Mouse (Mus musculus) CD8-positive naive resting alpha-beta T cell, adult 2 months (primary cell): Measurements from ENCODE around the gene Wdr60.

Experiments used
- DNase-seq, 2 experiments: peaks; one replicate each; pipeline ENCODE4 v3.0.0; 2022; ENCODE audit warnings: low read depth in 2 of 2, low spot score in 2 of 2

Gene Wdr60

DNA sequence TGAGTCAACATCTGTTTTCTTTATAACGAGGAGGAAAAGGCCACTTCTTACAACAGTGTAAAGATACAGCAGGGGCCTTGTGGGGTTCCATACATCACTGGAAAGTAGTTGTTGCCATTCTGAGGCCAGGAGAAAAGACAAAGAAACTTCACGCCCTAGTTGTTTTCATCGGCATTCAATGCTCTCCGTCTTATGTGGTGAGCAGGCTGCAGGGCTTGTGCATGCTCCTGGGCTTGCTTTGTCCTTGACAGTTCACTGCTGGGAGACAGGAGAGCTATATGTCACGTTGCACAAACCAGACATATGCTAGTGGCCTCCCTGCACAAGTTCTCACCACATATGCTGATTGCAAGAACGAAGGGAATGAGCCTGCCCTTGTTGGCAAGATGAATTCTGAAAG lies 68.9 kb downstream of the Wdr60 start:
- no peak for DNase-seq

DNA sequence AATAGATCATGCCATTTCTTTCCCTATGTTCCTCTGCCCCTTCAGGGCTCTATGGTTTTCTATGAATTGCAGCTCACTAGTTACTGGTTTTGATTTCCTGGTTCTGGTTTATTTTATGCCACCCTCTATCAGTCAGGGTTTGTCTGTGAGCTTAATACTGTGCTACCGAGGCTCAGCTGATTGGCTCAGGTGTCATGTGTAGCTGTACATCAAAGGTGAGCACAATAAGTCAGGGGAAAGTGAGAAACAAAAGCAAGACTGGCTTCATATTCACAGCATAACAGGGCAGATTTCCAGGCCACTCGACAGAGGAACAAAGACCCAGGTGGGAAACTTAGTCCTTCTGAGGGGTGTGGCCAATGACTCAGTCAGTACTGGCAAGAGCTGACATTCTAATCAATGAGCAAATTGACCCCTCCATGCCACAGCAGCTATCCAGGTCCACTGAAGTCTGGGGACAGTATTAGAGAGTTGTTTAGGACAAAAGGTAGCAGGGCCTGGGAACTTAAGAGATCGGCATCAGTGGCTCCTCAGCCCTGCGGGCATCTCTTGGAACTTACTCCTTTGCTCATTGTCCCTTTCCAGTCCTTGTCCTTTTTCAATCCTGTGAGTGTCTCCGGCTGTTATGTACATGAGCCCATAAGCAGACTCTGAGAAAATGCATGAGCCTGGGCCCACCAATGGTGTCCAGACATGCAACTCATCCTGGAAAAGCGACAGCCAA lies 79.4 kb downstream of the Wdr60 start:
- no peak for DNase-seq

DNA sequence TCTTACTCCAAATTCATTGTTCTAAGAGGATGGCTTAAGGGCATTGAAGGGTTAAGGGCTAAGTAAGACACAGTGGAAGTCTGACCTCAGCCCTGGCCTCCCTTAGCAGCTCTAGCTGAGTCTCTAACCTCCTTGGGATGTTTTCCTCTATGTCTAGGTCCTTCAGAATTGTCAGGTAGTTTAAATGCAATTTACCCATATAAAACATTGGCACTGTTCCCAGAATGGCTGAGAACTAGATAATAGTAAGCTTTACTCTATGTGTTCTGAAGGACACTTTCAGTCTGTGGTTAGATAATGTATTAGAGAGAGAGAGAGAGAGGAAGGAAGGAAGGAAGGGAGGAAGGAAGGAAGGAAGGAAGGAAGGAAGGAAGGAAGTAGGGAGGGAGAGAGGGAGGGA lies 80.4 kb downstream of the Wdr60 start:
- no peak for DNase-seq

DNA sequence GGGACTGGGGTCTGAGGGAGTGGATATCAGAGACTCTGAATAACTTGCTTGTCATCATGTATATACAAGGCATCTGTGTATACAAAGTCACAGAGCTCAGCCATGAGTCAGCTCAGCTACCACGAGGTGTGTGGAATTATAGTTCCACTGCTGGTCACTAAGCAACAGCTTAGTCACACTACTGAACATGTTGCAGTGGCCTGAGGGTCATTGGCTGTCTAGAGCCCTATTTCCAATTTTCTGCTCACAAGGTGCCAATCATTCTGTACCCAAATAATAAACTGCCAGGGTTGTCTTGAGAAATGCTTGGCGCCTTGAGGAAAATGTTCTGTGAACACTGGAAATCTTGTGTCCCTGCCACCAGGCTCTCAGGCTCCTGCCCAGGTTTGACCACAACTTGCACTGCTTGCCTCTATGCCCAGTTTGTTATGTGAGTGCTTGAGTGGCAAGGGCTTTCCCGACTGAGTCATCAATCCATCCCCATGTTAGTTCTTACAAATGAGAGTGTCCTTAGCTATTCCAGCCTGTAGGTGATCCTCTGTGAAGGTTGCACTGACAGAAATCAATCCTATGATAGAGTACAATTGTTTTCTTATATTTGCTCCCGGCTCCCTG lies 81.3 kb downstream of the Wdr60 start:
- no peak for DNase-seq

DNA sequence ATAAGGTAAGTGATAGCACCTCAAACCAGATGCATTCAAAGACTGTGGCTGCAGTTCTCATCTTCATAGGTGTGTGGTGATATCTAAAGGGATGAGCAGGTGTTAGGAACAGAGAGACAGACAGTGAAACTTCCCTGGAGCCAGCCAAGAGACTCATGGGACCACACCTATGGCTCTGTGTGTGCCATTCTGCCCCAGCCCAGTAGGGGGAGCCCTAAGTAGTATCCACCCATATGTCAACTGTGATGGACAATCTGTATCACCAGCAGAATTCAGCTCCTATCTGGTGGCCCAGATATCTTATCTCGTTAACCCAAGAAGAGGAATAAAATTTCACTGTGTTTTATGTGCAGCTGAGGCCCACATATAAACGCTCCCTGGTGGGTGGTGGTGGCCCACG lies 85.9 kb downstream of the Wdr60 start:
- peak; percentile 43 to 61 for DNase-seq

DNA sequence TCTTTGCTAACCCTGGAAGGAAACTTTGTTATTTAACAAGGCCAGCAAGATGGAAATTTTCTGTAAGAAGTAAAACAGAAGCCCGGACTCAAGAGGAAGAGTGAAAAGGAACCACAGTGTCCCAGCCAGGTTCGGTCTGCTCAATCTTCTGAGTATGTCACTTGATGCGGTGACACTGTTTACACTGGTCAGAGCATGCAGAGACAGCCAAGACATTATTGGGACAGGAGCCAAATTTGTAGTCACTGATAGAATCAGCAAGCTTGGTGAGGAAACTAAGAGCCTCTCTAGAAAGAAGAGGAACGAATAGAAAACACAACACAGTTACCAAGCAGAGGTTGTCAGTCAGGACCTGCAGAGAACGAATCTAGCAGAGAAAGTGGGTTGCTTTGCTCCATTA lies 93.2 kb downstream of the Wdr60 start:
- DNase-seq: no peak

DNA sequence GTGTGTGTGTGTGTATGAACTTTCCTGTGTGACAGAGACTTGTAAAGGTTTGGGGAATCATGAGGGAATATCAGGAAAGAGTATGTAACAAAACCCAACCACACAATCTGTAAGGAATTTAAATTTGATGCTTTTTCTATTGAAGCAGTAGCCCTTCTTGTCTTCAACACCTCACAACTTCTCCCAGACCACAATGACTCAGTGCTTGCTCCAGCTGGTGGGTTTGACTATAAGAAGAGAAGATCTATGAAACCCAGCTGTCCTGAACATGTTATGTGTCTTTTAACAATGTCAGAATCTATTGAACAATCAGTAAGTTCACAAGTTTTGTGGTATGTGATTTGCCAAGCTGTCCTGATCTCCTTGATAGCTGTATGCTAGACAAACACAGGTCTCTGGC lies 97.5 kb downstream of the Wdr60 start:
- DNase-seq: no peak

DNA sequence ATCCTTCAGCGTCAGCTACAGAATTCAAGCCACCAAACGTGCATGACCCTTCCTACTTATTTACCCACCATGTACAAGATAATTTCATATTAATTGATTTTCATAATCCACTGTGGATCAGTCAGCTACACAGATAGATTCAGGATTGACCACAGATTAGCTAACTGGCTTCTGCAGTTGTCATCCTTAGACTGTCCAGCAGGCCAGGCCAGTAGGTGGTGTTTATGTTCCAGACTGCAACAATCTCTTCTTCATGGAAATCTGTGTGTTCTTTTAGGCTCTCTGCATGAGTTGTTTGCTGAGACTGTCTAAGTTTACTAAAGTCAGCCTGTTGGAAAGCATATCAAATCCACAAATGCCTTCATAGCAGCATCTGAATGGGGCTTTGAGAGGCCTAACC lies 103.1 kb downstream of the Wdr60 start:
- DNase-seq: no peak

DNA sequence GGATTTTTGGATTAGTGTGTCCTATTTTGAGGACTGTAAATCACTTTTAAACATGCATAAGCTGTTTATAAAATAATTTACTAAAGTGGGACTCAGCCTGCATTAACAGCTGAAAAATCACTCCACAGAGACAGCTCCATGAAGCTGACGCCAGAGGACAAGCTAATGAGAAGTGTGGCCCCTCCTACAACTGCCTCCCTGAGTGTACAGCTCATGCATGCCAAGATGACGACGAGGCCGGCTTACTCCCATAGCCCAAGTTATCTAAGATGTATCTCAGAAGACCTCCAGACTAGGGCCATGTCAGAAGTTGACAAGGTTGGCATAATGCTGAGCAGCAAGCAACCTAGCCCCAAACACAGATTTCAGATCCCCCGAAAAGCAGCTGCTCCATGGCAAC lies 103.6 kb downstream of the Wdr60 start:
- DNase-seq: no peak

DNA sequence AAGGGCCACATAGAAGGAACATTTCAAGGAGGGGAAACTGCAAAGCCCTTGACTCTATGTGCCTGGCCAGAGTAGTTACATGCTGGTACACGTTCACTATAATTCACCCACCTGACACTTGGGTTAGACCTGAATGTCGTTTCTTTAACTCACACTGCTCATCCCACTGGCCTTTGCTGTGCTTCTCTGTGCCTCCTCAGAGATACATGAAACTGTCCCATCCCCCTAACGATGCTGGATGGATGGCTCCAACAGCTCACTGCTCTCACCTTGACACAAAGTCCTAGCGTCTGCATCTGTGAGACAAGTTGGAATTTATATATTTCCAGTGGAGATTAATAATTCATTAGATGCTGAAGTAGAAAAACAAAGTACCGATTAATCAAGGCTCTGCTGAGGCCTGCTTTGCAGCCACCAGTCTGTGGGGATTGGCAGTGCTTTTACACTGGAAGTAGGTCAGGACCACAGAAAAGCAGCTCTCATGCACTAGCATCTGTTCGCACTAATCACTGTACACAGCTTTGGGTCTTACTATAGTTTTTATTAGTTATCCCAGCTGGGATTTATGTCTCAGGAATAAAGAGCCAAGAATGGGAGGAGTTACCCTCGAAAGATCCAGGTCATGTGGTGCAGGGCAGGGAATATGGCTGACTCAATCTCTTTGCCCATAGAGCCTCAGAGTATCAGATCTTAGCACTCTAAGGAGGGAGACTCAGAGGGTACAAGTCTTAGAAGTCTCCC lies 105.9 kb downstream of the Wdr60 start:
- DNase-seq: no peak
